Mouse (Mus musculus): Measurements from ENCODE around the gene Rps27l.

- TF ChIP-seq CEBPB (IDR thresholded peaks at IDR 0.05; ENCODE audit: insufficient read depth, poor library complexity, severe bottlenecking) (no peak), POLR2A (IDR thresholded peaks at IDR 0.05; ENCODE audit: insufficient read length, low read depth) (no peak), MAX (IDR thresholded peaks at IDR 0.05; ENCODE audit: low read depth) (no peak), USF1 (IDR thresholded peaks at IDR 0.05; ENCODE audit: low read depth) (no peak), TCF12 (IDR thresholded peaks at IDR 0.05; ENCODE audit: insufficient read depth, poor library complexity, severe bottlenecking) (no peak), TCF3 (IDR thresholded peaks at IDR 0.05; ENCODE audit: insufficient read length, low read depth) (no peak), E2F4 (IDR thresholded peaks at IDR 0.05; ENCODE audit: insufficient read depth) (no peak)
Measured at GRCm38 (mm10) chr9:66918672-66919330, 27.1 kb upstream of the Rps27l start.

All from myocyte (in vitro differentiated cells).